Mouse (Mus musculus) embryonic stem cell, embryonic (primary cell): Measurements from ENCODE around the gene Nf1.

ENCODE experiments used
- CTCF ChIA-PET, 4 experiments: fragments of 300-600 bp in 2 of 4; fragments of 350-600 bp in 2 of 4; sonication (Branson Sonifier 250); formaldehyde crosslinking; loops; one replicate each; lab custom pipeline; 2022; ENCODE audit warnings: inconsistent platforms in 2 of 4; lab: Charles Lee
- POLR2A ChIA-PET, 4 experiments: fragments of 300-600 bp in 2 of 4; fragments of 350-600 bp in 2 of 4; sonication (Branson Sonifier 250); formaldehyde crosslinking; loops; one replicate each; lab custom pipeline; 2022; ENCODE audit warnings: antibody characterized with exemption in 4 of 4, inconsistent platforms in 1 of 4; lab: Charles Lee

The Nf1 gene

DNA sequence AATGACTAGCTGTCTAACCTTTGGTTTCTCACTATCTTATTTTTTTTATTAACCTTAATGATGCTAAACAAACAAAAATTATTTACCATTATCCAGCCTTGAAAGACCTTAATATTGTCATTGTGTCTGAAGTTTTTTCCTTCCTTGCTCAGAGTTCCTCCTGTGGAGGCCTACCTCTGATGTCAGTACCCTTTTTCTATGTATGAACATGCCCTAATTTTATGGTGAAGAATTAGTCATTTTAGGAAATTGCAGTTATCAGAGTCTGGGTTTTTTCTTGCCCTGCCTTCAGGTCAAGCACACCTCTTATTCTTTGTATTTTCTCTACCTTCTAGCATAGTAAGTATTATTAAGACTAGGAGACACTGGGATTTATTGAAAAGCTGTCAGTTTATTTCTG, 145.2 kb downstream of the Nf1 start:
- POLR2A ChIA-PET, result no interaction called here
- CTCF ChIA-PET, result interaction anchor here in 1 of 4 experiments (0.5 kb wide), 1 partner anchor 13 kb away, joined by 3 read pairs; no protein-coding TSS in a partner anchor

DNA sequence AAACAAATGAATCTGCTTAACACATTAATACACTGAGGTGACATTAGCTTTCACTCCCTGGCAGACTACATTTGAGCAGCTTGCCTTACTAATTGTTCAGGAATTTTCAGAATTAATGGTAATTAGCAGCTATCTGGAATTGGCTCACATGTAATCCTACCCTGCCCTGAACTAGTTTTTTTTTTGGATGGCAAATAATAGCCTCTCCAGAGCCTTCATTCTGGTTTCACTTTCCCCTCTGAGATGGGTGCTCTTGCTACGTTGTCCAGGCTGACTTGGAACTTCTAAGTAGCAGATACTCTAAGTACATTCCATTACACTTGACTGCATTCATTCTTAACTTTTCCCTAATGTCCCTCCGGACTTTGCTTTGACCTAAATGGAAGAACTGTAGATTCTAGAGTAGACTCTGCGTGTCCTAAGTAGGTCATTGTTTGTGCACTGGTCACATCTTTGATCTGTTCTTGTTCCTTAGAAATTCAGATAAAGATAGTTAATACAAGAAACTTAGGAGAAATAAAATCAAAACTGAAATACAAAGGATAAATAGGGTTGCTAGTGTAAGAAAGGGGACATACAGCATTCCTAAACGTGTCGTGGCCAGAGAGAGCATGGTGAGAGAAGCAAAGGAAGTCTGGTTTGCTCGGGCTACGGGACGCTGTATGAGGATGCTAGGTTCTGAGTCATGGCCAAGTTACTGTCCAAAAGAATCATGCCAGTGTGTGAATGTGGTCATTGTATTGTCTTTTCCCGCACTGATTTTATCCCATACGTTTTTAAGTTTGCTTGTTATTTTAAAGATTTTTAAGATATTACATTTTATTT, 155.7 kb downstream of the Nf1 start:
- CTCF ChIA-PET, result no interaction called here
- POLR2A ChIA-PET, result interaction anchor here in 1 of 4 experiments (1.1 kb wide), 1 partner anchor 380 kb away, joined by 3 read pairs; no protein-coding TSS in a partner anchor

DNA sequence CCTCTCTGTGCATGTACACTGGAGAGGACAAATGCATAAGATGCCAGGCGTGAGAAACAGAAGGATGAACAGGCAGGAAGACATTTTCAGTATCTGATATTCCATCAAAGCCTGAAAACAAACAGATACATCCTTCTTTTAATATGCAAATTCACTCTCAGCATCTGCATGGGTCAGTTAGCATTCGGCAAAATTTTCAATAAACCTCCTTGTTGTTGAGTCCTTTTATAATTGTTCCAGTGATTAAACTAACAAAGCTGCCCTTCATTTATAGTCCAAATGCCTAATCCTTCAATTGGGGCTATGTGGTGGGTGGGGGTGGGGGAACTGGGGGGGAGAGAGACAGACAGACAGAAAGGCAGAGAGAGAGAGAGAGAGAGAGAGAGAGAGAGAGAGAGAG, 163.4 kb downstream of the Nf1 start:
- ChIA-PET CTCF (no interaction called here), POLR2A (interaction anchor here in 1 of 4 experiments (1.3 kb wide), 1 partner anchor 9 kb away, joined by 5 read pairs; no protein-coding TSS in a partner anchor)

DNA sequence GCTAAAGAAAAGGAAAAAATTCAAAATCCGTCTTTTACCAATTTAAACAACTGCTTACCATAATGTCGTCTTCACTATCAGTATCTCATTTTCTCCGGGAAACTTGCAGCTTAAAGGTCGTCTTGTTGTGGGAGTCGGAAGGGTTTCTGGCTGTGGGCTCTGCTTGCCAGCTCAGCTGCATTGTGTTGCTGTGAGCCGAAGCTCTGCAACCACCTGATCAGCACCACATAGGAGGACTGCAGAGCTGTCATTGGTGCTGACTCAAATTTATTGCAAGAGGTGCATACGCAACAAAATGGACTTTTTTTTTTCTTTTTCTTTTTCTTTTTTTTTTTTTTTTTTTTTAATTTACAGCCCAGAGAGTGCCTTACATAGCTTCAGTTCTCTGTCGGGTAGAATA, 164.4 kb downstream of the Nf1 start, which contains the start of gene Omg:
Gene Omg (minus strand): TSS at position 240 of the 400 bp plus-strand sequence.
- CTCF ChIA-PET, result interaction anchor here in 1 of 4 experiments (0.6 kb wide), 1 partner anchor 264 kb away, joined by 8 read pairs; no protein-coding TSS in a partner anchor
- POLR2A ChIA-PET, result interaction anchor here (0.6 to 1.3 kb wide), 7 partner anchors 10 to 777 kb away, joined by 3 to 5 read pairs (median 4); no protein-coding TSS in a partner anchor

DNA sequence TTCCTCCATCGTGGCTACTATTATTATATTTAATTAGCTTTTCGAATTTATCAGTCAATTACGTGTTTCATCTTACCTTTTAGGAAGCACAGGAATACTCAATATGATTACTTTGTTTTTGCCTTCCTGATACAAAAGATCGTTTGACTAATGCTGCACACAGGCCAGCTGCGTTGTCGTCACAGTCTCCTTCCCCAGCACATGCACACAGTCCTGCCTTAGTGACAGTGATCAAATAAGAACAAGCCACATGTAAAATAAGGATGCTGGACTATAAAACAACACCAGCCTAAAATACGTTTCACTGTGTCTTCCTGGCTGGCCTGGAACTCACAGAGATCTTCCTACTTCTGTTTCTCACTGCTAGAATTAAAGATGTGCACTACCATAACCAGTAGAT, 165.0 kb downstream of the Nf1 start:
- POLR2A ChIA-PET, result interaction anchor here in 1 of 4 experiments (0.6 kb wide), 1 partner anchor 9 kb away, joined by 3 read pairs; no protein-coding TSS in a partner anchor
- CTCF ChIA-PET, result no interaction called here

DNA sequence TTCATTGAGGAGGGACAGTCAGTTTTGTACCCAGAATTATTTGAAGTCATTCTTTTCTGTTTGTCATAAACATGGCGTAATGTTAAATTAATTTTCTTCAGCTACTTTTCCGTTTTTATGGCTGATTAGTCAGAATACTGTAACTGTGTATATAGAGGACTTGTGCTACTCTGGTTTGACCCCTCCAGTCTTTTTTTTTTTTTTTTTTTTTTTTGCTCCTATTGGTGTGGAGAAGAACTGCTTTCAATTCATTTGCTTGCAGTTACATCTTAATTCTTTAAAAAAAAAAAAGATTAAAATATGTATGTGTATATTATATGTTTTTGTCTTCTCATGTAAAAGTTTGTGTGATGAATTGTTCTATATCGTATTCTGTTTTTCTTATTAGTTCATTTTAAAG, 172.5 kb downstream of the Nf1 start:
- POLR2A ChIA-PET, result no interaction called here
- CTCF ChIA-PET, result no interaction called here

DNA sequence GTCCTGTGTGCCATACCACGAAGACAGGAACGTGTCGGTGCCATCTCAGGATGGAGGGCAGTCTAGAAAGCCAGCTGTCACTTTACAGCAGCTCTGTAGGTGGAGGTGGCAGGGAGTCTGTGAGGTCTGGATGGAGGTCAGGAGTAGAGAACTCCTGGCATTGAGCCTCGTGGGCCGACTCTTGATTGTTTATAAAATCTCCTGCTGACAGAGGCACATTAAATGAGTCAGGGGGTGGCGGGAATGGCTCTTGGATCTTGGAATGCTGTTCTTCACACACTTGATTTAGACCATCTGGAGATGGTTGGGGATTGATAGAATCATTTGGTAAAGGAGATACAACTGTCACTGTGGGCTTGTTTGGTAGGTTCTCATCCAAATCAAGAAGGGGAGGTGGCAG, 175.8 kb downstream of the Nf1 start:
- ChIA-PET POLR2A (interaction anchor here in 1 of 4 experiments (1.6 kb wide), 1 partner anchor 9 kb away, joined by 4 read pairs; no protein-coding TSS in a partner anchor), CTCF (no interaction called here)

DNA sequence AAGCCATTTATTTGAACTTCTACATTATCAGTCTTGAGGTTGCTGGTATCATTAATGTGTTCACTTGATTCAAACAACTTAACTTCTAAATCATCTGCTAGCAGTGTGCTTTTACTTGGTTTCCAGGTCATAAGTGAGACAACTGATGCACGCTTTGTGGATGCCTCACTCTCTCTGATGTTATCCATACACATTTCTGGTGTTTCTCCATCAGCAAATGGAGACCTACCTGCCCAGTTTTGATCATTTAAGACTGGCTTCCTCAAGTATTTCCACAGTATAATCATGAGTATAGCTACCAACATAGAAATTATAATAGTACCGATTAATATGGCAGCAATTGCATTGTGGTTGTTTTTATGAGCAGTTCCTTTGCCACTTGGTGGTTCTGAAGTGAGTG, 176.3 kb downstream of the Nf1 start:
- CTCF ChIA-PET, result no interaction called here
- POLR2A ChIA-PET, result interaction anchor here in 1 of 4 experiments (1.3 to 1.6 kb wide), 2 partner anchors 10 to 47 kb away, joined by 4 read pairs; no protein-coding TSS in a partner anchor

DNA sequence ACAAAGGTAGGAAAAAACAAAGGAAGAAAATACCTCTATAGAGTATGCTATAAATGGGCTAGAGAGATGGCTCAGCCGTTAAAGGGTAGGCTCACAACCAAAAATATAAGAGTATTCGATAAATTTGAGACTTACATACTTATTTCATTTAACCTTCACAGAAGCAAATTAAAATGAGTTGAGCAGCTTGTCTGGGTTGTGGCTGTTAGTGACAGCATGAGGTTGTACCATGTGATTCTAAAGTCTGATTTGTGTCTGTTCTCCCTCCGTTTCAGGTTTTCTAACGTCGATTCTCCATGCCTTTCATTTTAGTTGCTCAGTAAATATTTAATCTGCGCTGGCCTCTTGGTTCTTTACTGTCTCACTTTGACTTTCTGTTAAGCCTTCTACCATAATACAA, 179.8 kb downstream of the Nf1 start:
- POLR2A ChIA-PET, result interaction anchor here in 1 of 4 experiments (1.1 kb wide), 1 partner anchor 11 kb away, joined by 3 read pairs; no protein-coding TSS in a partner anchor
- CTCF ChIA-PET, result interaction anchor here in 2 of 4 experiments (0.6 to 0.9 kb wide), 2 partner anchors 65 to 563 kb away, joined by 3 read pairs; no protein-coding TSS in a partner anchor

DNA sequence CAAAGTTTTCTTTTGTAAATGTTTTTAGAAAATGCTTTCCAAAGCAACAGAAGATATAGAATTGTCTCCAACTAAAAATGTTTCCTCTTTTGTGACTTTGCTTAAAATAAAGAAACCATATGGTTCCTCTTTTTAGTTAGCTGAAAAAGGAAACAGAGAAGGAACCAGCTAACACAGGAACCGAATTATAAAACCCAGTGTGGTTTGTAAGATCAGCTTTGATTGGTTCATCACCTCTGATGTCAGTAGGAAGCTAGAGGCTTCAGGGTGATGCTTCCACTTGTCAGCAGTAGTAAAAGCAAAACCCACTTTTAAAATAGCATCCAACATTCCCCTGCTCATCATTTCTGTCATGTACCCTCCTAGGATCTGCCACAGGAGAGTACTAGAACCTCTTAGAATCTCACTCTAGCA, 180.4 kb downstream of the Nf1 start:
- CTCF ChIA-PET, result interaction anchor here in 1 of 4 experiments (0.6 kb wide), 1 partner anchor 64 kb away, joined by 3 read pairs; no protein-coding TSS in a partner anchor
- POLR2A ChIA-PET, result interaction anchor here in 1 of 4 experiments (1.1 kb wide), 1 partner anchor 12 kb away, joined by 3 read pairs; no protein-coding TSS in a partner anchor

DNA sequence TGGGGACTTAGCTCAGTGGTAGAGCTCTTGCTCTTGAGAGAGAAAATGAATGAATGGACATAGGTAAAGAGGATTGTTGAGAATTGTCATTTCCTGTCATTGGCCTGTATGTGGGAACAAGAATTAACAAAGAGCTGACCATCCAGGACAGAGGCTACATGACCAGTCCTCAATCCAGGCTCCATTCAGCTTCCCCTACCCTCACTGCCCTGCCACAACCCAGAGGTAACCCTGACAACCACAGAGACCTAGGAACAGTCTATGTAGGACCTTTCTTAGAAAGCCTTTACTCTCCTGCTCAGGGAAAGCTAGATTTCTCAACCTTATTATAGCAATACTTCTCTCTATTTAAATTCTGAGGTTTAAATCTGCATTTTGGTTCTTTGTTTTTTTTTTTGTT, 181.3 kb downstream of the Nf1 start:
- ChIA-PET CTCF (no interaction called here), POLR2A (no interaction called here)

DNA sequence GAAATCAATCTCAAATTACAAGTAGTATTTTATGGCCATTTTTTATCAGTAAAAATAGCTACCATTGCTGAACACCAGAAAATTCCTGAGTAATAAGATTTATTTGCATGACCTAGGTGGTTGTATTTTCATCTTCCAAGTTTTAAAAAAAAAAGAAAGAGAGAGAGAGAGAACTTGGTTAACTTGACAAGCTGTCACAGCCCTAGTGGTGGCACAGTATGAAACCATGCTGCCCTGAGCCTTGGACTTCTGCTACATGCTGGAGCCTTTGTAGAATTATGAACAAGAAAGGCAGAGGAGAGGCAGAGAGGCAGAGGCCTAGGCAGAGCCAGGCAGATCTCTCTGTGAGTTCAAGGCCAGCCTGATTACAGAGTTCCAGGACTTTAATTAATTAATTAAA, 182.4 kb downstream of the Nf1 start:
- CTCF ChIA-PET, result interaction anchor here in 2 of 4 experiments (0.7 kb wide), 2 partner anchors 10 to 1235 kb away, joined by 3 to 13 read pairs; no protein-coding TSS in a partner anchor
- POLR2A ChIA-PET, result no interaction called here

DNA sequence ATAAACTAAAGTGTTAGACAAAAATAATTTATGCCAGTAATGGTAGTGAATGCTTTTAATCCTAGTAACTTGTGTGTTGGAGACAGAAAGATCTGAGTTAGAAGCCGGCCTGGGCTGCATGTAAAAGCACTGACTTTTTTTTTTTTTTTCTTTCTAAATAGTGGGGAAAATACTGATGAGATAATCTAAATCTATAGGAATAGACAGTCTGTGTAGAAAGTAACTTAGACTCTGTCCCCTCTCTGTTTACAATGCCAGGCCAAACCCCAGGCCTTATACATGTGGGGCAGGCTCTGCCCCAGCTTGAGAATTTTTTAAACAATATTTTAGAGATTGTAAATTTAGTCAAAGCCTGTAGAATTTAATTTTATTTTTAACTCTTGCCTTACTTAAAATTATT, 183.5 kb downstream of the Nf1 start:
- ChIA-PET POLR2A (no interaction called here), CTCF (no interaction called here)

DNA sequence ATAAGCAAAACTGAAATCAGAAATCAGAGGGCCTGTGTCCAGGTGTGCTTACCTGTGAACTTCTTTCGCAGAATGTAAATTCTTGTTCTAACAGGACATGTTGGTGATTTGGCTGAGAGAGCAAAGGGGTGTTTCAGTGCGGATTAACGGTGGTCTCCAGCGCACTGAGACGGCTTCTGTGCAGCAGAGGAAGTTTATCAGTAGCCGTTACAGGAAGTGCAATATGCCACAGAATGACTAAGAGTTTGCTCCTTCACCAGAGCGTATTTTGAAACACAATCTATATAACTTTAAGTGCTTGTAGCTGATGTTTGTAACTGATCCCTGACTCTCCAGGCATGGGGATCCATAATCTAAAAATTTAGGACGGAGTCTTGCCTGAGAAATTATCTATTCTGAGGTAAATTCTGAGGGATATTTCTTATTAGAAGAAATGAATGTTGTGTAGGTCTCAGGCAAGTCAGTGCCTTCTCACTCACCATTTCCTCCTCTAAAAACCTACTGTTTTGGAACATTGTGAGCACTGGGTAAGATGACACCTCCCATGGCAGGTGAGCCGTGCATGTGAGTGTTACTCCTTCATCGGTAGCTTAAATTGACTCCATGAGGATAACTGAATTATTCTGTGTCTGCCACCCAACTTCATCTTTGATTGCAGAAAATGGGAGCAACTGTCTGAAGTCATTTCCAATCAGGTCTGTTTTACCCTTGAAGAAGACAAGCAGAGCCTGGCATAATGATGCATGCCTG, 184.2 kb downstream of the Nf1 start, which contains the start of gene Evi2b:
Gene Evi2b (minus strand): TSS at position 203 of the 750 bp plus-strand sequence.
- CTCF ChIA-PET, result no interaction called here
- POLR2A ChIA-PET, result interaction anchor here in 1 of 4 experiments (0.6 kb wide), 1 partner anchor 700 kb away, joined by 3 read pairs; no protein-coding TSS in a partner anchor

DNA sequence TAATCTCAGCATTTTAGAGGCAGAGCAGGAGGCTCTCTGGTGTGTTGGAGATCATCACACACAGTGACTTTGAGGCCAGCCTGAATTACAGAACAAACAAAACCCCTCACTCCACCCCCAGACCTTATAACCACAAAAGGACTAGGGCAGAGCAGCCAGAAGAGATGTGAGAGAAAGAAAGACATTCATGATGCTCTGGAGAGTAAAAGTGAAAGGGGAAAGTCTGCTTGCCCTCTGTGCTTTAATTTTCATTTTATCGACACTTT, 184.8 kb downstream of the Nf1 start:
- ChIA-PET CTCF (no interaction called here), POLR2A (interaction anchor here in 1 of 4 experiments (0.6 kb wide), 1 partner anchor 700 kb away, joined by 3 read pairs; no protein-coding TSS in a partner anchor)

DNA sequence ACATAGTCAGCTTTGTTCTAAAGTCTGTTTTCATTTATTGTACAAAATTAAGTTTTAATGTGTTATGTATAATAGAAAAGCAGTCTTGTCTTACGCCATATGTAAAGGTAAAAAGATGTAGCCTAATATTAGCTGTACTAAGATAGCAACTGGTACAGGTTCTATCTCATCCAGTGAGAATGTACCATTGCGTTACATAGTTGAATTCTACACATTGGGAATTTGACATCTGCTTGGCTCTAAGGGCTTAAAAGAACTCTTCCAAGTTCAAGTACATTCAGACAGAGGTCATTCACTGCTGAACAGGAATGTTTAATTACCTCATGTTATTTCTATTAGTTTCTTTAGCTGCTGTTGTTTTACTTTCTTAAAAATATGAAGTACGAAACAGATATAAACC, 187.1 kb downstream of the Nf1 start:
- POLR2A ChIA-PET, result no interaction called here
- CTCF ChIA-PET, result no interaction called here

DNA sequence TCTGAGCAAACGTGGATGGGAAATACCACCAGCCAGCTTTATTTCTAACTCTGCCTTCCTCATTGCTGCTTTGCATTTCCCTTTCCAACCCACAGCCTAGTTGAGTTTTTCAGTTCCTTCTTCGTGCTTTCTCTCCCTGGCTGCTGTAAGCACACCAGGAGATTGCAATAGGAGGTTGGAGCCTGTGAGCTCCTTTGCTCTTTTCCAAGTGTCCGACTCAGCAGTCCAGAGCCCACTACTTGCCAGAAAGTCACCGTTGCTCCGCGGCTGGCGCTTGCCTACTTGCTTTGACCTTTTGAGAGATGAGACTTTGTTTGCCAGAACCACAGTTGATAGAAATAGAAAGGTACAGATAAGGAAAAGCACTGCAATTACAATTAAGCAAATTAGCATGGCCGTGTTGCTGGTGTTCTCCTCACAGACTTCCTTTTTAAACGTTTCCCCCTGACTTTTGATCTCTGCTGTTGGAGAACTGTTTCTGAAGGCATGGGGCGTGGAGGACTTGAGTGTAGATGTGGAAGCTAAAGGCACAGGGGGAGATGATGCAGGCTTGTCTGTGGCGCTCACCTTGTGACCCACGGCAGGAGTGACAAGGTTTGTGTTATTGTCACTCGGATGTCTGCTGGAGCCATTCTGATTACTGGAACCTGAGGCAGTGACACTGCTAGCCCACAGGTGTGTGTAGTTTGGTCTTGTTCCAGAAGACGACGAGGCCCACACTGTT, 187.7 kb downstream of the Nf1 start:
- ChIA-PET CTCF (no interaction called here), POLR2A (no interaction called here)

DNA sequence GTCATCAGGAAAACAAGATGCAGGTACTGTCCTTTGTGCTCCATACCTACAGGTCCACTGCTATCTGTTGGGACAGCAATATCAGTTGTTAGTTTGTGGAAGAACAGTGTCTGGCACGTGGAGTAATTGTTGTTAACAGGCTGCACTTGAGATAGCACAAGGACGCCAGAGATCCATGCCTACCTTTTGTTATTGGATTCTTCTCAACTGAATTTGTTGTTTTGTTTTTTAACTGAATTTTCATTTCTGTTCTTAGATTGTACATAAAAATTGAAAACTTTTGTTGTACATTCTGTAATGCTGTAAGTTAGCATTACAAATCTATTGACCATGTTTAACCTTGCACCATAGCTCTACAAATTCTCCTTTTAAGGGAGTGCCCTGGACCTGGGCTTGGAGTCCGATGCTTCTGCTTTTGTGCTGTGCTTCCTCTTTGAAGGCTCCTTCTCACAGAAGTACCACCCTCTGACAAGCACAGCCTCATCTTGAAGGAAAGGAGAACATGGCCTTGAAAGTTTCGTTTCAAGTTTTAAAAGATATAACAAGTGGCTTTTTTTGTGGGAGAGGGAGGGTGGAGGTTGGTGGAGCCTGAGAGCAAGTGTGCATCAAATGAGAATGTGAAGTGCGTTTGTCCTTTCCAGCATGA, 188.4 kb downstream of the Nf1 start:
- POLR2A ChIA-PET, result no interaction called here
- CTCF ChIA-PET, result no interaction called here
